Mouse (Mus musculus) left cerebral cortex, postnatal 36 days (tissue): Measurements from ENCODE around the gene Crnn. TPM values are rescaled to one million over a fixed set of nuclear protein-coding genes. Genes with fewer than 3 reads are reported as not detected.

ENCODE experiments used
- DNase-seq, 2 experiments: peaks; one replicate each; pipeline ENCODE4 v3.0.0; 2021 to 2022; ENCODE audit warnings: low spot score in 2 of 2, mixed read lengths in 1 of 2
- intact Hi-C: fragments of 180-260 bp; cut with DNase I; formaldehyde crosslinking; loops from one replicate; pipeline ENCODE4 v1.15.1; 2025
- total RNA-seq, 2 experiments: library from RNA; stranded (reverse); gene quantifications; 2 replicates each; pipeline ENCODE4 v1.2.3; 2021

The Crnn gene
- total RNA-seq: not detected

- intact Hi-C loops: no loop called here
These were observed at the start of gene Crnn for GRCm38 (mm10) chr3:93144510-93145051. Gene Crnn (plus strand): TSS chr3:93144787.

DNA sequence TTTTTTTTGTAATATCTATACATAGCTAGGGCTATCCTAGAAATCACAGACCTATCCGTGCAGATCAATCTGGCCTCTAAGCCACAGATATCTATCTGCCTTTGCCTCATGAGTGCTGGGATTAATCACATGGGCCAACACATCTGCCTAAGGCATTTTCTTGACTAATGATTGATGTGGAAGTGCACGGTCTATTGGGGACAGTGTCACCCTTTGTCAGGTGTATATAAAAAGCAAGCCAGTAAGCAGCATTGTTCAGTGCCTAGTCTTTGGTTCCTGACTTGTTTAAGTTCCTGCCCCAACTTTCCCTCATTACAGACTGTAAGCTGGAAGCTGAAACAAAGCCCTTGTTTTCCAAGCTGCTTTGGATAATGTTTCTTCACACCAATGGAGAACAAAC, 48.1 kb upstream of the Crnn start:
- intact Hi-C loops: no loop called here
- no peak for DNase-seq

More at GRCm38 (mm10) chr3:93144510-93145051, at the start of gene Crnn:
- no peak for DNase-seq

DNA sequence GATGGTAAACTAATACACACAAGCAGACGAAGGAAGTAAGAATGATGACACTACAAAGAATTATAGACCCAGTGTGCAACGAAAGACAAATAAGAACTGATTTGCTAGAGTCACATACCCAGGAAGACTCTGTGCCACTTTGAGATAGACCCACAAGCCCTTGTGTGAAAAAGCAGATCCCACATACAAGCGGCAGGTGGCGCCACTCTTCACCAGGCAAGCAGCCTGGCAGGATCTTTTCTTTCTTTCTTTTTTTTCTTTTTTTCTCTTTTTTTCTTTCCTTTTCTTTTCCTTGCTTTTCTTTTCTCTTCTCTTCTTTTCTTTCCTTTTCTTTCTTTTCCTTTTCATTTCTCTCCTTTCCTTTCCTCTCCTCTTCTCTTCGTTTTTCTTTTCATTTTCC, 32.9 kb upstream of the Crnn start:
- DNase-seq: no peak
- intact Hi-C loops: loop anchor here (10.0 kb wide), 2 partner anchors 293 to 383 kb away; no protein-coding TSS in a partner anchor

- intact Hi-C loops: loop anchor here (10.0 kb wide), 2 partner anchors 290 to 380 kb away; no protein-coding TSS in a partner anchor
These were observed 30.1 kb upstream of the Crnn start for GRCm38 (mm10) chr3:93114481-93114880.

GRCm38 (mm10) chr3:93119101-93119500, 25.5 kb upstream of the Crnn start:
- DNase-seq: no peak
- intact Hi-C loops: loop anchor here (10.0 kb wide), 2 partner anchors 286 to 376 kb away; no protein-coding TSS in a partner anchor

More at GRCm38 (mm10) chr3:93114481-93114880, 30.1 kb upstream of the Crnn start:
- DNase-seq: no peak

- DNase-seq: no peak
- intact Hi-C loops: no loop called here
These were observed 16.5 kb upstream of the Crnn start for GRCm38 (mm10) chr3:93128052-93128451.

DNA sequence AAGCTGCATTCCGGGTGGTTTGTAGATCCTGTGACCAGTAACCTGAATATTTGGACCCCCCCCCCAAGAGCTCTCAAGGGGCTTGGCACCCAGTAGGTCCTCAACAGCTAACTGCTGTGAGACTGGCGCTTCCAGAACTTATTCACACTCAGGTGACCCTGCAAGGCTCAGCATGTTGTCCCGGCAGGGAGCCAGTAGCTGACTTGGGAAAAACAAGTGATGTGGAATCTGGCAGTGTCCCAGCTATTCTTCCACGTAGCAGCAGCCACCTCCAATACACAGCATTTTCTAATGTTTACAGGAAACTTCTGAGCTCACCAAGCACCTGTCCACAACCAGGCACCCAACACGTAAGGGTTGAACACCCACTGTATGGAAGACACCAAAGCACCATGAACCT, 15.5 kb upstream of the Crnn start:
- intact Hi-C loops: no loop called here
- DNase-seq: no peak

GRCm38 (mm10) chr3:93130460-93130859, 14.1 kb upstream of the Crnn start:
- intact Hi-C loops: loop anchor here (5.0 kb wide), 3 partner anchors 167 to 277 kb away; no protein-coding TSS in a partner anchor
- peak; percentile 37 to 38 for DNase-seq

DNA sequence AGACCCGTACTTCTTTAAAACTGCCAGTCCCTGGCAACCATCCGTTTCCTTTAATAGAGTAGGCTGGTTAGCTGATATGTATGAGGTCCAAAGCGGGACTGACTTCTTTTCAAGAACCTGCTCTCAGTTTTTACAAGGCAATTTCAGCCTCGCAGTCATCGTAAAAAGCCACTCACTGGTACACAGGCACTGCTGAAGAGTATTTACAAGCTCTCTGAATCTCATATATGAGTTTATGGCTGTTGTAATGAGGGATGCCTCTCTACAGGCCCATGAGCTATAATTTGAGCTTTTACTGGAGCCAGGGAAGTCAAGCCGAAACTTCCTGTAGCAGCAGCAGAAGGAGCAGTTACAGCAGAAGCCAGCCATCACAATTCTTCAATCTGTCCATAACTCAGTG, 17.9 kb downstream of the Crnn start:
- intact Hi-C loops: no loop called here
- no peak for DNase-seq

DNA sequence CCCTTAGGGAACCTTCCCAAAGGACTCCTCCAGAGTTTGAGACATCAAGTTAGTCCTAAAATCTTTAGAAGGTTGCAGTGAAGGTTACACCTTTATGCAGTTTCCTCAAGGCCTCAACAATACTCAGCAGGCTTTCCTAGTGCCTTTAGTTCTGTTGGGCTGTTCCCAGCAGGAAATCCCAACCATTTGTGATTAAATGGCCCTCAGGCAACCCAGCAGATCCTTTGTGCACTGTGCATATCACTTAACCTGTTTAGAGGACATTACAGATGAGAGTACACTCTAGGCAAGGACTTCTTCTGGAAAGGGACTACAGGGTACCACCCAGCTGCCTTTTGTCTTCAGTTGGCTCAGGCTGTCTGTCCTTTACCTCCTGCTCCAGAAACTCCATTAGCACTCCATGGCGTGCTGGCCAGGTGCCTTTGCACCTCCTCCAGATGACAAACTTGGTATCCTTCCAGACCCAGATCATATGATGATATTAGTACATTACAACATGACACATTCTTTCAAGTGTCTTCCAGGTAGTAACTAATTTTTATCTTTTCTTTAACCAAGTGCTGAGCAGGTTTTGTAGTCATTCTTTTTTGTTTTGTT, 18.5 kb downstream of the Crnn start:
- intact Hi-C loops: no loop called here

DNA sequence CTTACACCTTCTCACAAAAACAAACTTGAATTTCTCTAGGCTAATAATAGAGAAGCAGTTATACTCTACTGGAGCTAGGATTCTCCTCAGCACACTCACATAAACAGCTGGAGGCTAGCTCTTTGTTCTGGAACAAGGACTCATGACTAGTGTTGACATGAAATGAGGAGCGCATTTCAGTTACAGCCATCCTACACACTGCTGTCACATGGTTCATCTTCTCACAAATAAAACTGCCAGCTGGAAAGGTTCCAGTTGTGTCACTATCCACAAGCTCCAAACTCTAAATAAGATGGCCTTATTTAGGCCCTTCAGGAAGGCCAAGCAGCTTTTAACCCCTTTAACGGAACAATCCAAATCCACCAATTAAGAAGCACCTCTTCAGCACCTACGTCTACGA, 36.3 kb downstream of the Crnn start:
- intact Hi-C loops: no loop called here
- no peak for DNase-seq

More for the DNA sequence above, 18.5 kb downstream of the Crnn start:
- no peak for DNase-seq

DNA sequence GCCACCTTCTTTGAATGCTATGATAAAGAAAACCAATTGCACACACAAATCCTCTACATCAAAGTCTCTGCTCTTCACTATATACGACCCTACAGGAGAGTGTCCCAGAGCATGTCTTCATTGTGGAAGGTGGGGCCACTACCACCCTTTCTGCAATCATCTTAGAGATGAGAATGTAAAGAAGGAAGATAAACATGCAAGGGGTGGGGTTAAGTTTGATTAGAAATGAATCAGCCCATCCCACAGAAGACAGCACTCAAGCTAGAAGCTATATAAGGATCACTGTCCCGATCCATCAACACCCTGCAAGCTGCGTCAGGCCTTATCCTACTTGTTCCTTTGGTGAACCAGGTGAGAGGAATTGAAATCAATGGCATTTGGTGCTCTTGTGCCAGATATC, 52.4 kb downstream of the Crnn start, which contains the start of gene Flg2:
TSS of gene Flg2 (plus strand) at position 301 of the 400 bp plus-strand sequence.
- intact Hi-C loops: no loop called here
- DNase-seq: no peak

Other genes starting within 250 kb of the Crnn start
- not detected for gene Lce3a, start 218.6 kb upstream of the Crnn start, total RNA-seq
- gene Lce3b, start 211.8 kb upstream of the Crnn start, total RNA-seq: not detected
- gene Lce3c, start 200.3 kb upstream of the Crnn start, total RNA-seq: not detected
- gene Lce3d, start 187.4 kb upstream of the Crnn start, total RNA-seq: not detected
- gene Lce3e, start 177.7 kb upstream of the Crnn start, total RNA-seq: not detected
- not detected for gene Lce3f, start 152.6 kb upstream of the Crnn start, total RNA-seq
- not detected for gene Crct1, start 129.1 kb upstream of the Crnn start, total RNA-seq
- not detected for gene Lce1m, start 125.7 kb upstream of the Crnn start, total RNA-seq
- gene Gm4858, start 76.0 kb upstream of the Crnn start, total RNA-seq: not detected
- gene Flg2, start 52.5 kb downstream of the Crnn start, total RNA-seq: not detected
- gene Flg, start 128.7 kb downstream of the Crnn start, total RNA-seq: not detected
- not detected for gene Hrnr, start 175.0 kb downstream of the Crnn start, total RNA-seq
- not detected for gene Rptn, start 248.9 kb downstream of the Crnn start, total RNA-seq